Mouse (Mus musculus): Measurements from ENCODE around the gene Lrmp.

Lrmp gene

GRCm38 (mm10) chr6:145090201-145090863 lies 25.1 kb upstream of the Lrmp start:
- TF ChIP-seq GATA4 (IDR thresholded peaks at IDR 0.05; ENCODE audit: insufficient replicate concordance, low read length), result no peak

- no peak for TF ChIP-seq GATA4 (IDR thresholded peaks at IDR 0.05; ENCODE audit: insufficient replicate concordance, low read length)
Measured at GRCm38 (mm10) chr6:145090928-145091327, 24.5 kb upstream of the Lrmp start.

- TF ChIP-seq GATA4 (IDR thresholded peaks at IDR 0.05; ENCODE audit: insufficient replicate concordance, low read length), result no peak
Measured at GRCm38 (mm10) chr6:145091998-145092397, 23.5 kb upstream of the Lrmp start.

GRCm38 (mm10) chr6:145094431-145094830 lies 21.0 kb upstream of the Lrmp start:
- no peak for TF ChIP-seq GATA4 (IDR thresholded peaks at IDR 0.05; ENCODE audit: insufficient replicate concordance, low read length)

- no peak for TF ChIP-seq GATA4 (IDR thresholded peaks at IDR 0.05; ENCODE audit: insufficient replicate concordance, low read length)
Measured at GRCm38 (mm10) chr6:145100923-145101322, 14.5 kb upstream of the Lrmp start.

GRCm38 (mm10) chr6:145104241-145104939 lies 11.1 kb upstream of the Lrmp start:
- TF ChIP-seq GATA4 (IDR thresholded peaks at IDR 0.05; ENCODE audit: insufficient replicate concordance, low read length), result no peak

GRCm38 (mm10) chr6:145105439-145105838 lies 10.0 kb upstream of the Lrmp start:
- no peak for TF ChIP-seq GATA4 (IDR thresholded peaks at IDR 0.05; ENCODE audit: insufficient replicate concordance, low read length)

GRCm38 (mm10) chr6:145106163-145106842 lies 9.2 kb upstream of the Lrmp start:
- no peak for TF ChIP-seq GATA4 (IDR thresholded peaks at IDR 0.05; ENCODE audit: insufficient replicate concordance, low read length)

GRCm38 (mm10) chr6:145110786-145111185 lies 4.7 kb upstream of the Lrmp start:
- TF ChIP-seq GATA4 (IDR thresholded peaks at IDR 0.05; ENCODE audit: insufficient replicate concordance, low read length), result no peak

- TF ChIP-seq GATA4 (IDR thresholded peaks at IDR 0.05; ENCODE audit: insufficient replicate concordance, low read length), result no peak
Measured at GRCm38 (mm10) chr6:145112865-145113264, 2.6 kb upstream of the Lrmp start.

GRCm38 (mm10) chr6:145114561-145114960 lies 892 bp upstream of the Lrmp start:
- no peak for TF ChIP-seq GATA4 (IDR thresholded peaks at IDR 0.05; ENCODE audit: insufficient replicate concordance, low read length)

GRCm38 (mm10) chr6:145116098-145116672 lies 732 bp downstream of the Lrmp start:
- no peak for TF ChIP-seq GATA4 (IDR thresholded peaks at IDR 0.05; ENCODE audit: insufficient replicate concordance, low read length)

- no peak for TF ChIP-seq GATA4 (IDR thresholded peaks at IDR 0.05; ENCODE audit: insufficient replicate concordance, low read length)
Measured at GRCm38 (mm10) chr6:145120086-145120485, 4.6 kb downstream of the Lrmp start.

GRCm38 (mm10) chr6:145120787-145121589 lies 5.5 kb downstream of the Lrmp start:
- peak; percentile 79; the same call in 1 of the 2 replicates for TF ChIP-seq GATA4 (IDR thresholded peaks at IDR 0.05; ENCODE audit: insufficient replicate concordance, low read length)
